Mouse (Mus musculus) bone marrow macrophage, adult 2 months (primary cell): ENCODE data around the gene Megf11.

Experiments
- CTCF ChIP-seq: IDR thresholded peaks from 2 replicates; pipeline ENCODE4 v1.5.1; 2012; ENCODE audit warnings: low read depth, mild to moderate bottlenecking, low read length, moderate library complexity
- POLR2A ChIP-seq: IDR thresholded peaks from 2 replicates; pipeline ENCODE4 v1.6.1; 2012; ENCODE audit warnings: mild to moderate bottlenecking, low read depth, low read length, borderline replicate concordance

DNA sequence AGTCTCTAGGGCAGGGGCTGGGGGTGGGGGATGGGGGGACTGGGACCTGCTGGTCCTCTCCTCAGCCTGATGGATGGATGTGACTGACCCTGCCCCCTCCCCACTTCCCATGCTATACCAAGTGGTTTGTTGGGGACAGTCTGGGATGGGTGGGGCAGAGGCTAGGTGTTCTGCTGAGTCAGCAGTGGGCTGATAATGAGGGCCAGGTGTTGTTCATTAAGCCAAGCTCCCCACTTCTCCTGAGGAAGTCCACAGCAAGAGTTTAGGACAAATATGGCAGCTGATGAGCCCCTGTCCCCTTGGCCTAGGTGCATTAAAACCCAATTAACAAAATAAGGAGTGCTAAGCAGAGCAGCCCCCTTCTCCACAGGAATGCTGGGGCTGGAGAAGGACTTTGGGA is 190.2 kb downstream of the Megf11 start:
- TF ChIP-seq CTCF (no peak), POLR2A (no peak)
